Mouse (Mus musculus): ENCODE data around the gene Hist1h2bf.

- TF ChIP-seq POLR2A (IDR thresholded peaks at IDR 0.05; ENCODE audit: extremely low read depth, insufficient read depth, low read length) (no peak), CTCF (IDR thresholded peaks at IDR 0.05; ENCODE audit: low read depth, low read length) (no peak)
Measured at GRCm38 (mm10) chr13:23554393-23554792, 19.6 kb downstream of the Hist1h2bf start.
